Mouse (Mus musculus) ES-CJ7 (cell line): ENCODE results near the gene Fn3krp.
A peak's percentile ranks its signal among the peaks of the same experiment; 100 is the strongest.

ENCODE experiments used
- DNase-seq: peaks from one replicate; pipeline ENCODE4 v3.0.0; 2011; ENCODE audit warnings: low read depth, low spot score

The Fn3krp gene

GRCm38 (mm10) chr11:121442076-121442475 lies 20.9 kb downstream of the Fn3krp start:
- DNase-seq: no peak

- no peak for DNase-seq
Observed at GRCm38 (mm10) chr11:121451216-121451726, 30.1 kb downstream of the Fn3krp start.

GRCm38 (mm10) chr11:121451753-121452635 lies 30.8 kb downstream of the Fn3krp start, which contains the start of gene Tbcd:
Gene Tbcd, plus strand, starts transcription at chr11:121451949.
- peak; percentile 98 for DNase-seq

DNA sequence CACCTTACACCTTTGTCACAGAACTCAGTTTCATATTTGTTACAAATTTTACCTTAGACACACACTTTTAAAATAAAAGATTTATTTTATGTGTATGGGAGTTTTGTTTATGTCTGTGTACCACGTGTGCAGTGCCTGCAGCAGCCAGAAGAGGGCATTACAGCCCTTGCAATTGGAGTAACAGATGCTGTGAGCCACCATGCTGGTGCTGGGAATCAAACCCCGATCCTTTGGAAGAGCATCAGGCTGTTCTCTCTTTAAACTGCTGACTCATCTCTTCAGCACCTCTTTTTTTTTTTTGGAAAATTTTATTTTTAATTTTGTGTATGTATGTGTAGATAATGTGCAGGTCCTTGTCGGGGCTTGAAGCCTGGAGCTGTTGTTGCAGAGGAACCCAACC lies 36.7 kb downstream of the Fn3krp start:
- DNase-seq: peak; percentile 65

DNA sequence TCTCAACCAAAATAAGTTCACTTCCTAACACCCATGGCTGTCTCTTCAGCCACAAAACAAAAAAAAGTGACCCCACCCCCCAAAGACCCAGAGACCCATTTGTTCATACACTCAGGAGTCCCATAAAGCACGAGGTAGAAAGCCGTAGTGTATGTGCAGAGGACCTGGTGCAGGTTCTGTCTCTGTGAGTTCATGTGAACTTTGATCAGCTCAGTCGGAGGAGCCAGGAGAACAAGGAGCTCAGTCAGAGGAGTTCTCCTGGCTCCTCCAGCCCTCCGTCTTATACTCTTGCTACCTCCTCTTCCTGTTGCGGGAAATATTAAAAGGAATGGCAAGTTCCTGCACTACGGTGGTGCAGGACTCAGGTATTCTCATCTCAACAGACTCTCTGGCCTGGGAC lies 46.2 kb downstream of the Fn3krp start:
- DNase-seq: no peak

GRCm38 (mm10) chr11:121474831-121475230 lies 53.6 kb downstream of the Fn3krp start:
- DNase-seq: no peak

GRCm38 (mm10) chr11:121475699-121476415 lies 54.7 kb downstream of the Fn3krp start:
- peak; percentile 54 for DNase-seq

DNA sequence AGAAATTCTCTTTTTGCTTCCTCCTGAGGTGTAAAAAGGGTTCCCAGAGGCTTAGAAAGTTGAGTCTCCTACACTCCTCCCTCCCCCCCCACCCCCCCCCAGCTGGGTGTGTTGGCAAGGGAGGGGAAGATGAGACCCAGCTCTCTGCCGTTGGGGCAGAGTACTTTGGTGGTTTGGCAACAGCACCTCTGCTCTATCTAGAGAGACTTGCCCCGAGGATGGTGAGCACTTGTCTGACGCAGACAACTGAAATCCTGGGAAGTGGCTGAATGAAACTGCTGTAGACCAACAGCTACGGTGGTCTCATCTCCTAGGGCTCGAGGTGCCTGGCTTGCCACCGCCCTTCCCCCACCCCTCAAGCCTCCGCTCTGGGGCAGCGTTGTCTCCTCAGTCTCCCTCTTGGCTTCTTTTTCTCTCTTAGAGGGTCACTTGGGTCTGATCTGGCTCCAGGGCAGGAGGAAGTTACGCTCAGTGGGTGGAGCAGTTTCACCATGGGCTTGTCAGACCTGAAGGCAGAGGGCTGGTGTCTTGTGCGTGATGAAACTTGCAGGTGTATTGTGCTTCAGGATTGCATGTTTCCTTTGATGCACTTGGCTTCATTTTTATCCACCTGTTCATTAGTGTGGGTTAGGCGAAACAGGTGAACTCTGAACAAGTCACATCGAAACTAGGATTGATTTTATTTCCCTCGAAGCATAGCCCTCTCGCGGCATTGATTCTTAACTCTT lies 58.4 kb downstream of the Fn3krp start:
- no peak for DNase-seq
